22 mouse cellular contexts compared by ENCODE assay signal in genomic region chr12:73378026-73378425, GRCm38 (mm10).
"Had no signal": no experiment of that assay in that cellular context is flagged by ENCODE, and none has a peak within 500 bp of the region (broad histone marks: within the 10 kb centered on the region; RNA-seq: fewer than 3 reads in every experiment).

No protein-coding gene starts in this region.

- H3K36me3 ChIP-seq: heart, embryonic 12.5 days; hindbrain, embryonic 13.5 days; hindbrain, embryonic 15.5 days; kidney, embryonic 15.5 days; limb, embryonic 13.5 days; limb, embryonic 15.5 days; liver, embryonic 12.5 days had no signal

- H3K4me3 ChIP-seq: heart, adult 2 months; heart, embryonic 12.5 days; hindbrain, embryonic 13.5 days; hindbrain, embryonic 15.5 days; kidney, embryonic 15.5 days; limb, embryonic 13.5 days; limb, embryonic 15.5 days; liver, embryonic 12.5 days had no signal

- H3K9me3 ChIP-seq: heart, embryonic 12.5 days; hindbrain, embryonic 13.5 days; hindbrain, embryonic 15.5 days; kidney, embryonic 15.5 days; limb, embryonic 13.5 days; limb, embryonic 15.5 days; liver, embryonic 12.5 days had no signal

- H3K27ac ChIP-seq: heart, adult 2 months; hindbrain, embryonic 13.5 days; hindbrain, embryonic 15.5 days; hindbrain, postnatal 0 days; kidney, embryonic 15.5 days; kidney, postnatal 0 days; limb, embryonic 13.5 days; limb, embryonic 15.5 days; liver, embryonic 12.5 days had no signal

- DNase-seq: gastrocnemius, postnatal 14 days; gastrocnemius, postnatal 36 days; heart, adult 2 months; heart, postnatal 10 days; kidney, adult 11 months; kidney, adult 2 months; kidney, adult 9 months; kidney, postnatal 14 days; kidney, postnatal 36 days; layer of hippocampus, adult 9-11 months; layer of hippocampus, postnatal 36 days; left cerebral cortex, postnatal 4 days had no signal

- H3K9ac ChIP-seq: heart, embryonic 12.5 days; hindbrain, embryonic 13.5 days; hindbrain, embryonic 15.5 days; kidney, embryonic 15.5 days; limb, embryonic 13.5 days; limb, embryonic 15.5 days; liver, embryonic 12.5 days had no signal

- H3K27me3 ChIP-seq: heart, embryonic 12.5 days; hindbrain, embryonic 13.5 days; hindbrain, embryonic 15.5 days; kidney, embryonic 15.5 days; limb, embryonic 13.5 days; limb, embryonic 15.5 days; liver, embryonic 12.5 days had no signal

- H3K4me1 ChIP-seq: hindbrain, embryonic 15.5 days had no signal

- ATAC-seq: hindbrain, postnatal 0 days; intestine, embryonic 16.5 days; liver, embryonic 12.5 days had no signal

- H3K4me2 ChIP-seq: heart, embryonic 12.5 days; hindbrain, embryonic 13.5 days; hindbrain, embryonic 15.5 days; kidney, embryonic 15.5 days; limb, embryonic 13.5 days; limb, embryonic 15.5 days; liver, embryonic 12.5 days had no signal
